Mouse (Mus musculus) T-helper 1 cell (primary cell): Measurements from ENCODE around the gene Cacna2d4.

ENCODE experiments used
- in situ Hi-C: fragments of 300-600 bp; cut with MboI, MseI; formaldehyde crosslinking; loops from one replicate; pipeline ENCODE4 v1.15.1; 2025; ENCODE audit warnings: high pct_unique_total_duplicates

The Cacna2d4 gene

GRCm38 (mm10) chr6:119387801-119388649 lies 151.7 kb downstream of the Cacna2d4 start:
- in situ Hi-C loops: loop anchor here (10.0 kb wide), 1 partner anchor 1483 kb away; the partner anchor contains the start of gene Hnrnpf

DNA sequence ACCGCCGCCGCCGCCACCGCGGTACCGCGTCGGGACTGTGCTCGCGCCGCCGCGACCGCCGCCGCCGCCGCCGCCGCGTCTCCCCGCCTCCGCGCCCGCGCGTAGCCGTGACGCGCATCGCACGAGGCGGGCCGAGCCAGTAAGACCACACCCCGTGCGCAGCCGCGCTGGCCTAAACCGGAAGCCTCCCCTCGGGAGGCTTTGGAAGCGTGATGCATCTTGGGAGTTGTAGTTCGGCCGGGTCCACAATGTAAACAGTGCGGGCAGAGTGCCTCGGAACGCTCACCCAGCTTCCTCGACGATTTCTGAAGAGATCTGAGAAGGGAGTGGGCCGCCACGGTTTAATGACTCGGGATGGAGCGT lies 152.3 kb downstream of the Cacna2d4 start:
- in situ Hi-C loops: loop anchor here (10.0 kb wide), 1 partner anchor 1484 kb away; the partner anchor contains the start of gene Hnrnpf

- in situ Hi-C loops: loop anchor here (10.0 kb wide), 1 partner anchor 1484 kb away; the partner anchor contains the start of gene Hnrnpf
These were observed 152.8 kb downstream of the Cacna2d4 start for GRCm38 (mm10) chr6:119389089-119389488.

- in situ Hi-C loops: no loop called here
These were observed 154.4 kb downstream of the Cacna2d4 start for GRCm38 (mm10) chr6:119390728-119391127.

GRCm38 (mm10) chr6:119392836-119393235 lies 156.5 kb downstream of the Cacna2d4 start:
- in situ Hi-C loops: no loop called here

GRCm38 (mm10) chr6:119395421-119396308 lies 159.3 kb downstream of the Cacna2d4 start:
- in situ Hi-C loops: no loop called here

DNA sequence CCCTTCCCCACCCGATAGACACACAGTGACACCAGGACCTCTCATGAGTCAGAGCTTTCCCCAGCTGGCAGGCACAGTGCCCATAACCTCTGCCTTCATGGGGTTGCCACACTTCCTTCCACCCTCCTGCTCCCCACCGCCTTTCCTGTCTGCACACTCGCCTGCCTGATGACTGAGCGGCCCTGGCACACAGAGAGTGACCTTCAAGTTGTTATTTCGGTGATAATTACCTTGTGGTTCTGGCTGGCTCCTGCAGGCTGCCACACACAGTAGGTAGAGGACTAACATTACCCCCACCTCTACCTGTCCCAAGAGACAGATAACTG lies 159.9 kb downstream of the Cacna2d4 start:
- in situ Hi-C loops: no loop called here

GRCm38 (mm10) chr6:119399371-119399770 lies 163.0 kb downstream of the Cacna2d4 start:
- in situ Hi-C loops: no loop called here

DNA sequence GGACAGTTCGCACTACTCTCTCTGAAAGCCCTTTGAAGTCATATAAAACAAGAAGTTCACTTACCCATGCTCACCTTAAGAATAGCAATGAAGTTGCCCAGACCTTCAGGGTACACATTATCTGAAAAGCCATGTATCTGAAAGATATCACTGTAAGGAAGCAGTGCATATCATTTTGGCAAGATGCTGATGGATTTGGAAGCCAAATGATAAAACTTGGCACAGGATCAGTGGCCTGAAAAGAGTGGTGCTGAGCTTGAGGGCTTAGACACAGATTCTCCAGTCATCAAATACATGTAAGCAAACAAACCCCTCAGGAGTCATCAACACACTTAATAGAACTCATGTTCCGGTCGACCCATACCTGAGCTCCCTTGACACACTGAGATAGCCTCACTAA lies 164.3 kb downstream of the Cacna2d4 start:
- in situ Hi-C loops: loop anchor here (5.0 kb wide), 1 partner anchor 37 kb away; no protein-coding TSS in a partner anchor

DNA sequence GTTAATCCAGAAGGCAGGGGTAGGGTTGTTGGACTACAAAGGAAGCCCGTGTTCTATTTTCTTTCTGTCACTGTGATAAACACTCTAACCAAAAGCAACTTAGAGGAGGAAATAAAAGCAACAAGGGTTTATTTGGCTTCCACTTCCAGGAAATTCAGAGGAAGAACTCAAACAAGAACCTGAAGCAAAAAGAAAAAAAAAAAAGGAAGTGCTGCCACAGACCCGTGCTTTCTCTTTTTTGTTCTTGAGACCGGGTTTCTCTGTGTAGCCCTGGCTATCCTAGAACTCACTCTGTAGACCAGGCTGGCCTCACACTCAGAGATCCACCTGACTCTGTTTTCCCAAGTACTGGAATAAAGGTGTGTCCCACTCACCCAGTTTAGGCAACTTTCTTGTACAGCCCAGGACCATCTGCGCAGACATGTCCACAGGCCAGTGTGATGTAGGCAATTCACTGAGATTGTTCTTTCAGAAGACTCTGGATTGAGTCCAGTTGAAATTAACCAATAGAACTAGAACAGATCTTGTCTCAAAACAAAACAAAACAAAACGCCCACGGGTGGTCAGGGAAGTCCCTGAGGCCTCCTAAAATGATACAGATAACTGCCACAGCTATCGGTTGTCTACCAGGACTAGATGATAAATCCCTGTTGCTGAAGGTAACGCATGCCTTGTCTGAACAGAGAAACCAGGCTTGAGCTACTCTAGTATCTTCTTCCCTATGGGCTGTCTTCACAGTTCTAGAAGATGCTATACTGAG lies 165.4 kb downstream of the Cacna2d4 start:
- in situ Hi-C loops: loop anchor here (5.0 kb wide), 1 partner anchor 36 kb away; no protein-coding TSS in a partner anchor
